Mouse (Mus musculus) E14TG2a.4 (cell line): ENCODE results near the gene Ndufv1.
A peak's percentile ranks its signal among the peaks of the same experiment; 100 is the strongest.
"Not testable (repeated sequence)": the region's sequence is repeated elsewhere in the genome, so short reads cannot be mapped to it uniquely, and the experiment has no call there.

Experiments
- H3K27me3 ChIP-seq: 2 replicates; pipeline ENCODE4 v1.6.1; 2014; ENCODE audit warnings: low read length, control low read depth; ENCODE audit not compliant: insufficient read depth
- H3K36me3 ChIP-seq: 2 replicates; pipeline ENCODE4 v1.6.1; 2014; ENCODE audit warnings: low read length, control low read depth; ENCODE audit not compliant: insufficient read depth
- H3K4me1 ChIP-seq: replicated peaks from 2 replicates; pipeline ENCODE4 v1.6.1; 2014; ENCODE audit warnings: low read depth, low read length, control low read depth
- H3K4me3 ChIP-seq: replicated peaks from 2 replicates; pipeline ENCODE4 v1.5.1; 2014; ENCODE audit warnings: mild to moderate bottlenecking, low read length
- H3K9me3 ChIP-seq: 2 replicates; pipeline ENCODE4 v1.6.1; 2014; ENCODE audit warnings: low read length, control low read depth
- CTCF ChIP-seq: conservative IDR thresholded peaks from 2 replicates; pipeline ENCODE4 v1.5.1; 2014; ENCODE audit warnings: low read length
- NANOG ChIP-seq: IDR thresholded peaks from 2 replicates; pipeline ENCODE4 v1.6.1; 2014; ENCODE audit warnings: borderline replicate concordance, low read length, mixed read lengths
- POU5F1 ChIP-seq: IDR thresholded peaks from 2 replicates; pipeline ENCODE4 v1.6.1; 2014; ENCODE audit warnings: low read length, borderline replicate concordance

Ndufv1 gene

GRCm38 (mm10) chr19:3983527-3984200 lies 28.9 kb downstream of the Ndufv1 start:
- TF ChIP-seq CTCF (no peak), POU5F1 (no peak), NANOG (no peak)
- Histone ChIP-seq H3K9me3 (no peaks in the 10 kb centered on the region), H3K4me1 (peaks cover 71% of the 10 kb centered on the region), H3K4me3 (no peak overlapping the region), H3K27me3 (no peaks in the 10 kb centered on the region), H3K36me3 (no peaks in the 10 kb centered on the region)

GRCm38 (mm10) chr19:3980917-3981316 lies 31.7 kb downstream of the Ndufv1 start:
- no peaks in the 10 kb centered on the region for H3K27me3 ChIP-seq

GRCm38 (mm10) chr19:3980309-3980708 lies 32.3 kb downstream of the Ndufv1 start:
- TF ChIP-seq POU5F1 (no peak), CTCF (peak; percentile 95)
- Histone ChIP-seq H3K4me1 (peaks cover 38% of the 10 kb centered on the region), H3K36me3 (no peaks in the 10 kb centered on the region), H3K4me3 (no peak overlapping the region), H3K9me3 (no peaks in the 10 kb centered on the region), H3K27me3 (no peaks in the 10 kb centered on the region)

More at GRCm38 (mm10) chr19:3980917-3981316, 31.7 kb downstream of the Ndufv1 start:
- Histone ChIP-seq H3K9me3 (no peaks in the 10 kb centered on the region), H3K36me3 (no peaks in the 10 kb centered on the region), H3K4me1 (peaks cover 44% of the 10 kb centered on the region), H3K4me3 (no peak overlapping the region)
- TF ChIP-seq NANOG (no peak), CTCF (no peak), POU5F1 (no peak)

GRCm38 (mm10) chr19:3975866-3976265 lies 36.7 kb downstream of the Ndufv1 start:
- Histone ChIP-seq H3K36me3 (no peaks in the 10 kb centered on the region), H3K4me3 (no peak overlapping the region), H3K27me3 (0 out of 2 replicates have a peak, but pooled peaks cover 2% of the 10 kb centered on the region), H3K9me3 (no peaks in the 10 kb centered on the region), H3K4me1 (peaks cover 27% of the 10 kb centered on the region)
- TF ChIP-seq NANOG (no peak), CTCF (no peak), POU5F1 (no peak)

GRCm38 (mm10) chr19:3974608-3975007 lies 38.0 kb downstream of the Ndufv1 start:
- H3K9me3 ChIP-seq, H3K36me3 ChIP-seq, H3K4me3 ChIP-seq, H3K27me3 ChIP-seq: not testable (repeated sequence)
- peaks cover 20% of the 10 kb centered on the region for H3K4me1 ChIP-seq

GRCm38 (mm10) chr19:3972229-3972628 lies 40.4 kb downstream of the Ndufv1 start, which contains the start of gene Aldh3b2:
TSS of gene Aldh3b2 (plus strand) at chr19:3972328.
- H3K27me3 ChIP-seq, result peaks cover 8% of the 10 kb centered on the region; the same call in 1 of the 2 replicates
- TF ChIP-seq POU5F1 (no peak), NANOG (no peak), CTCF (no peak)
- peak within 1 kb of the TSS; percentile 37; the same call in 1 of the 2 replicates for H3K4me3 ChIP-seq
- no peaks in the 10 kb centered on the region for H3K36me3 ChIP-seq
- peaks cover 23% of the 10 kb centered on the region for H3K4me1 ChIP-seq
- H3K9me3 ChIP-seq, result no peaks in the 10 kb centered on the region

GRCm38 (mm10) chr19:3967258-3967657 lies 45.3 kb downstream of the Ndufv1 start:
- H3K27me3 ChIP-seq, result peaks cover 6% of the 10 kb centered on the region; the same call in 1 of the 2 replicates
- H3K9me3 ChIP-seq, result no peaks in the 10 kb centered on the region
- no peak overlapping the region for H3K4me3 ChIP-seq
- no peak for TF ChIP-seq NANOG
- no peak for TF ChIP-seq POU5F1
- no peak for TF ChIP-seq CTCF
- peaks cover 11% of the 10 kb centered on the region for H3K4me1 ChIP-seq
- no peaks in the 10 kb centered on the region for H3K36me3 ChIP-seq

- peaks cover 6% of the 10 kb centered on the region; the same call in 1 of the 2 replicates for H3K4me1 ChIP-seq
- TF ChIP-seq NANOG, result no peak
- TF ChIP-seq POU5F1, result no peak
- no peak; the same call in 1 of the 2 replicates for TF ChIP-seq CTCF
- H3K4me3 ChIP-seq, result no peak overlapping the region
- H3K9me3 ChIP-seq, result no peaks in the 10 kb centered on the region
- H3K27me3 ChIP-seq, result peaks cover 6% of the 10 kb centered on the region; the same call in 1 of the 2 replicates
- H3K36me3 ChIP-seq, result no peaks in the 10 kb centered on the region
Observed at GRCm38 (mm10) chr19:3966330-3967075, 46.1 kb downstream of the Ndufv1 start.

GRCm38 (mm10) chr19:3964030-3964429 lies 48.6 kb downstream of the Ndufv1 start:
- Histone ChIP-seq H3K9me3 (no peaks in the 10 kb centered on the region), H3K27me3 (no peaks in the 10 kb centered on the region), H3K4me3 (no peak overlapping the region), H3K36me3 (no peaks in the 10 kb centered on the region), H3K4me1 (no peaks in the 10 kb centered on the region)
- TF ChIP-seq NANOG, result no peak
- TF ChIP-seq POU5F1, result no peak
- TF ChIP-seq CTCF, result no peak
